Mouse (Mus musculus): ENCODE data around the gene Gypa.

DNA sequence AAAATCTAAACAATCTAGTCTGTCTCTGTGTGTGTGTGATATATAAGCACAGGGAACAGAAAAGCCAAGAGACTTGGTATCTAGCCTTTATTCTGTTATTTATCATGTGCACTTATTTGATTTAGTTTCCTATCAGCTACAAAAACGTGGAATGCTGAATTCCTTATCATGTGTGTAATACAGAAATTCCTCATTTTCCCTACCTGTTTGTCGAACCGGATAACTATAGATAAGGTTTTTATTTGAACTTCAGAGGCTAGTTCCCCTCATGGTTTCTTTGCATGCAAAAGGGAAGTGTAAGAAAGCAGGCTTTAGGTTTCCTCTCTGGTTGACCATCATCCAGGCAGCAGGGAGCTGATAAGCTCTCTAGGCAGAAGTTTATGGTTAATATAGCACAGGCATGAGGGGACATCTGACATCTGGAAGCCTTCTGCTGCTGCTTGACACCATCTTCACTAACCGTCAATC is 30.1 kb upstream of the Gypa start:
- TF ChIP-seq CTCF (IDR thresholded peaks at IDR 0.05): no peak
- no peak for TF ChIP-seq EP300 (IDR thresholded peaks at IDR 0.05; ENCODE audit: insufficient read depth, low read depth, low read length)

Measured in heart, adult 2 months (tissue).